28 mouse cellular contexts compared by ENCODE assay signal in genomic region chr8:126326136-126326535, GRCm38 (mm10). TPM values are rescaled to one million over a fixed set of nuclear protein-coding genes. Genes with fewer than 3 reads are reported as not detected.
A peak's percentile ranks its signal among the peaks of the same experiment; 100 is the strongest.
DNase-seq lines count a peak whose midpoint lies in the region; ATAC-seq and TF ChIP-seq lines count a peak whose summit lies in the region.
"Had no signal": no experiment of that assay in that cellular context is flagged by ENCODE, and none has a peak within 500 bp of the region (broad histone marks: within the 10 kb centered on the region; RNA-seq: fewer than 3 reads in every experiment).

No protein-coding gene starts in this region.

- no peaks in the 10 kb centered on the region for H3K27me3 ChIP-seq in limb, embryonic 14.5 days (ENCODE audit: control insufficient read depth, insufficient read depth, low read length)
- H3K27me3 ChIP-seq: heart, embryonic 15.5 days; hindbrain, embryonic 13.5 days; neural tube, embryonic 15.5 days had no signal

- peak overlapping the region; percentile 61; the same call in 1 of the 2 replicates for H3K27ac ChIP-seq in left cerebral cortex, adult 2 months
- peak overlapping the region; percentile 33; the same call in 1 of the 2 replicates for H3K27ac ChIP-seq in limb, embryonic 14.5 days (replicated peaks; ENCODE audit: low read depth, low read length)
- H3K27ac ChIP-seq: heart, embryonic 10.5 days; heart, embryonic 15.5 days; hindbrain, embryonic 13.5 days; liver, embryonic 14.5 days; neural tube, embryonic 15.5 days had no signal

- no peak overlapping the region for H3K4me2 ChIP-seq in limb, embryonic 14.5 days (replicated peaks; ENCODE audit: low read depth, low read length, severe bottlenecking)
- H3K4me2 ChIP-seq: heart, embryonic 15.5 days; hindbrain, embryonic 13.5 days; neural tube, embryonic 15.5 days had no signal

- no peak overlapping the region for H3K9ac ChIP-seq in limb, embryonic 14.5 days (ENCODE audit: low read depth, low read length, severe bottlenecking)
- H3K9ac ChIP-seq: forebrain, postnatal 0 days; heart, embryonic 15.5 days; hindbrain, embryonic 13.5 days; liver, embryonic 14.5 days; neural tube, embryonic 15.5 days had no signal

- DNase-seq in left cerebral cortex, adult 2 months (ENCODE audit: extremely low spot score in 1 of 2, low spot score in 2 of 2) = no peak
- no peak for DNase-seq in left cerebral cortex, postnatal 14 days (ENCODE audit: low spot score in 2 of 2)
- DNase-seq in cerebellum, adult 18-20 months = peak; percentile 65 to 74
- DNase-seq in cerebellum, postnatal 10 days = peak; percentile 37 to 41
- no peak for DNase-seq in limb, embryonic 14.5 days (ENCODE audit: low spot score)
- DNase-seq in urinary bladder, adult 2 months (ENCODE audit: low spot score) = no peak
- DNase-seq in adrenal gland, postnatal 25 days = no peak
- DNase-seq: adrenal gland, postnatal 36 days; forebrain, postnatal 0 days; gastrocnemius, postnatal 14 days; kidney, adult 9 months; kidney, postnatal 10 days; liver; lung, adult 2 months; lung, postnatal 14 days; midbrain, embryonic 14.5 days; spleen, adult 18-20 months; thymus, postnatal 14 days had no signal

- no peak overlapping the region for H3K4me3 ChIP-seq in left cerebral cortex, adult 2 months
- H3K4me3 ChIP-seq in limb, embryonic 14.5 days (replicated peaks; ENCODE audit: low read length) = no peak overlapping the region
- H3K4me3 ChIP-seq: erythroblast, embryonic 14.5 days; heart, embryonic 10.5 days; heart, embryonic 15.5 days; hindbrain, embryonic 13.5 days; neural tube, embryonic 15.5 days had no signal

- H3K4me1 ChIP-seq in limb, embryonic 14.5 days (ENCODE audit: control insufficient read depth, insufficient read depth, low read length) = peaks cover 6% of the 10 kb centered on the region
- H3K4me1 ChIP-seq: heart, embryonic 10.5 days; heart, embryonic 15.5 days; hindbrain, embryonic 13.5 days; neural tube, embryonic 15.5 days had no signal

- H3K36me3 ChIP-seq in limb, embryonic 14.5 days (ENCODE audit: control insufficient read depth, insufficient read depth, low read length) = no peaks in the 10 kb centered on the region
- H3K36me3 ChIP-seq: heart, embryonic 10.5 days; heart, embryonic 15.5 days; hindbrain, embryonic 13.5 days; neural tube, embryonic 15.5 days had no signal

- peaks cover 12% of the 10 kb centered on the region for H3K9me3 ChIP-seq in limb, embryonic 14.5 days (ENCODE audit: control insufficient read depth, low read length)
- H3K9me3 ChIP-seq: neural tube, embryonic 15.5 days had no signal

- TF ChIP-seq POLR2A in limb, embryonic 14.5 days (IDR thresholded peaks at IDR 0.05; ENCODE audit: borderline replicate concordance, extremely low read depth, insufficient read depth, insufficient read length) = no peak

- 68% methylated on average over 1 of the region's 1 CpGs for WGBS in limb, embryonic 14.5 days

- TF ChIP-seq CTCF in left cerebral cortex, adult 2 months (IDR thresholded peaks at IDR 0.05) = no peak

- ATAC-seq in limb, embryonic 14.5 days (ENCODE audit: low FRiP score, low read depth) = no peak
- ATAC-seq: CD4-positive, CD25-positive, alpha-beta regulatory T cell, adult 4 months; forebrain, postnatal 0 days; intestine, embryonic 16.5 days had no signal

- intact Hi-C loops in left cerebral cortex, adult 2 months (cut with DNase I) = loop anchor here (1.0 to 2.0 kb wide), 3 partner anchors 19 to 367 kb away; no protein-coding TSS in a partner anchor
- intact Hi-C loops in left cerebral cortex, postnatal 14 days (cut with DNase I) = no loop called here

RNA-seq across cellular contexts. Expression of gene Slc35f3, which starts 27.8 kb away (rescaled TPM):
- total RNA-seq in left cerebral cortex, adult 2 months (2021) = 10 to 100 TPM; 36.9 to 42.5 TPM
- 10 to 100 TPM; 25.7 to 27.0 TPM for total RNA-seq in left cerebral cortex, postnatal 14 days (2021)
- 1.8 TPM in 2 replicates for polyA plus RNA-seq in limb, embryonic 14.5 days (2012; rRNA removed)
- 1.7 and 1.8 TPM in 2 replicates for polyA plus RNA-seq in limb, embryonic 14.5 days (2014; fragmentation: Nextera tagmentation; extraction: Ambion mirVana)
- 0.03 TPM in 1 of 2 replicates, not detected in the other for polyA plus RNA-seq in urinary bladder, adult 2 months (2012; rRNA removed)
- total RNA-seq in adrenal gland, postnatal 25 days (2021) = 1.4 and 3.5 TPM in 2 replicates
- total RNA-seq: granulocyte monocyte progenitor cell, adult 5-6 weeks had no signal
- polyA plus RNA-seq: CD4-positive, CD25-positive, alpha-beta regulatory T cell, adult 4 months; erythroblast, embryonic 14.5 days; forebrain, embryonic 11.5 days; heart, embryonic 15.5 days; liver, embryonic 14.5 days had no signal

Comparison
In these comparisons a context has a peak if more than half of its experiments do, and no peak if none do; other contexts are left out.
1. DNase-seq: peak in cerebellum, adult 18-20 months (2 of 2) and cerebellum, postnatal 10 days (2 of 2); none in left cerebral cortex, adult 2 months (0 of 2), left cerebral cortex, postnatal 14 days (0 of 2), limb, embryonic 14.5 days (single experiment), urinary bladder, adult 2 months (single experiment) and adrenal gland, postnatal 25 days (single experiment).